8 mouse cellular contexts compared by ENCODE assay signal in the genomic region with DNA sequence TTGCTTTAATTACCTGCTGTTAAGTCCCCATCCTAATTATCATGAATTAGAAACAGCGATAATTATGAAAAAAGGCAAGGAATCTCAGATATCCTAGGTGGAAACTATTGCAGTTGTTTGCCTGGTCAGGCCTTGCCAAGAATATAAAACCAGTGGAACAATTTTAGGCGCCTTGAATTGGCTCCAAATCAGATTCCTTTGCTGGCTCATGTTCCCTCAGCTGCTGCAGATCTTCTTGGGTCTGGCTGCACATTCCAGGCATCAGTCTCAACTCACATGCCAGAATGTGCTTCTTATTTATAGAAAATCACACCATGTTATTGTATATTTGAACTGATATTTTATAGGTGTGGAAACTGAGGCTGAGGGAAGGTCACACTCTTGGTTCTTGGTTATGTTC.
DNase-seq lines count a peak whose midpoint lies in the region; ATAC-seq and TF ChIP-seq lines count a peak whose summit lies in the region.

No protein-coding gene starts in this region.

- no peaks in the 10 kb centered on the region for H3K4me1 ChIP-seq in stomach, embryonic 15.5 days
- 0 out of 2 replicates have a peak, but pooled peaks cover 5% of the 10 kb centered on the region for H3K4me1 ChIP-seq in stomach, postnatal 0 days (replicated peaks; ENCODE audit: control insufficient read depth, insufficient read depth)

- no peak for TF ChIP-seq EP300 in stomach, postnatal 0 days (optimal IDR thresholded peaks at IDR 0.05)

- DNase-seq in adrenal gland, postnatal 10 days = peak; percentile 34
- no peak for DNase-seq in adrenal gland, postnatal 25 days
- DNase-seq in stomach, postnatal 0 days (ENCODE audit: low spot score) = no peak
- peak; percentile 42 for DNase-seq in layer of hippocampus, adult 9-11 months
- DNase-seq in telencephalon, adult 2 months (ENCODE audit: low read depth, low spot score) = peak; percentile 72
- DNase-seq in spleen, adult 18-20 months = no peak

- H3K4me2 ChIP-seq in stomach, embryonic 15.5 days = no peak overlapping the region
- no peak overlapping the region for H3K4me2 ChIP-seq in stomach, postnatal 0 days (replicated peaks; ENCODE audit: low read depth)

- no peak for TF ChIP-seq CTCF in stomach, postnatal 0 days (IDR thresholded peaks at IDR 0.05; ENCODE audit: low read depth)

- WGBS in stomach, embryonic 15.5 days = 63% methylated on average over 2 of the region's 2 CpGs
- 41% methylated on average over 2 of the region's 2 CpGs for WGBS in stomach, postnatal 0 days

- H3K9ac ChIP-seq in stomach, embryonic 15.5 days = no peak overlapping the region
- H3K9ac ChIP-seq in stomach, postnatal 0 days (ENCODE audit: low read length) = no peak overlapping the region

- no peak overlapping the region for H3K4me3 ChIP-seq in stomach, embryonic 15.5 days (replicated peaks)
- H3K4me3 ChIP-seq in stomach, postnatal 0 days (ENCODE audit: low read depth, low read length) = no peak overlapping the region

- no peaks in the 10 kb centered on the region for H3K27me3 ChIP-seq in stomach, embryonic 15.5 days (replicated peaks)
- H3K27me3 ChIP-seq in stomach, postnatal 0 days (ENCODE audit: control insufficient read depth, insufficient read depth, low read length) = no peaks in the 10 kb centered on the region

- no peak for ATAC-seq in stomach, embryonic 15.5 days (ENCODE audit: insufficient read depth, low FRiP score, low read depth)
- no peak for ATAC-seq in stomach, postnatal 0 days (ENCODE audit: low FRiP score, low TSS enrichment)
- no peak for ATAC-seq in megakaryocyte, adult 5-6 weeks (ENCODE audit: poor library complexity, severe bottlenecking)

- 0 out of 2 replicates have a peak overlapping the region, but pooled peaks have one; percentile 14 for H3K27ac ChIP-seq in stomach, embryonic 15.5 days
- no peak overlapping the region for H3K27ac ChIP-seq in stomach, postnatal 0 days (replicated peaks)

- H3K9me3 ChIP-seq in stomach, embryonic 15.5 days = no peaks in the 10 kb centered on the region
- H3K9me3 ChIP-seq in stomach, postnatal 0 days (ENCODE audit: control insufficient read depth, low read length) = no peaks in the 10 kb centered on the region

- H3K36me3 ChIP-seq in stomach, embryonic 15.5 days = no peaks in the 10 kb centered on the region
- no peaks in the 10 kb centered on the region for H3K36me3 ChIP-seq in stomach, postnatal 0 days (ENCODE audit: control insufficient read depth, insufficient read depth, low read length)

Comparison
In these comparisons a context has a peak if more than half of its experiments do, and no peak if none do; other contexts are left out.
1. DNase-seq: peak in adrenal gland, postnatal 10 days (single experiment), layer of hippocampus, adult 9-11 months (single experiment) and telencephalon, adult 2 months (single experiment); none in adrenal gland, postnatal 25 days (single experiment), stomach, postnatal 0 days (single experiment) and spleen, adult 18-20 months (0 of 2).